Mouse (Mus musculus) MEL-GATA-1-ER (cell line): ENCODE results near the gene Grb10.

Experiments used
- DNase-seq: peaks from one replicate; pipeline ENCODE4 v3.0.0-alpha.2; 2012; ENCODE audit warnings: low read depth; ENCODE audit errors: extremely low read depth

Grb10 gene

DNA sequence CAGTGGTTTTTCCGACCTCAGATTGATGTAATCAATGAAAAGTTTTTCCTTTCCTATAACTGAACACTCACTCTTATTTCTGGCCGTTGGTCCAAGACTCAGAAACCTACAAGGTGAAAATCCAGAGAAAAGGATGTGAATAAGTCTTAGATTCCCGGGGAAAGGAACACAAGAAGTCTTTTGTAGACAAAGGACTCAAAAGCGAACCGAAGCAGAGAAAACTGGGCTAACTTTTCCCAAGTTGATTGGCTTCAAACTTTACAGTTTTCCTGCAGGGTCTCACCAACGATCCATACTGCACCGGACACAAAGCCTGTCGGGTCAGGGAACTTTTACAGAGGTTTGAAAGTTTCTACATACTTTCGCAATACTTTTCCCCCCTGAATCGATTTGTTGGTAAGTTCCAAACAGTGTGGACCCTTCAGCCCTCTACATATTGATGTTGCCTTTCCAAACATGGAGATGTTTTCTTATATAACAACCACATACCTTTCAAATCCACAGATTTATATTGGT lies at the start of gene Grb10:
Grb10 (minus strand) TSS at position 214 of the 516 bp plus-strand sequence.
- no peak for DNase-seq

DNA sequence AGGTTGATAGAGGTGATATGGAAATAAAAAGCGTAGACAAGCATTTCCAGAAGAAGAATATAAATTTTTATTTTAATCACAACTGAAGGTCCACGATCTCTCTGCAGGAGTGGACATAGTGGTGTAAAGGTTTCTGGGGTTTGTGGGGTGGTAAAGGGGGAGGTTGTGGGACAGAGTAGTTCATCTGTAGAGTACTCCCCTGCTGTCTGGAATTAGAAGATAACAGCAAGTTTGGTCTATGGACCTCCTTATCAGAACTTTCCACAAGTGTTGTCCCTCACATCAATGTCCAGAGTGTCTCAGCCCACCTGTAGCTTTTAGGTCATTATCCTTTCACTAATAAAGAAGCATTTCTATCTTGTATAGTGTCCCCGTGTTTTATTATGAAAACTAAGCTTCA lies 43.2 kb upstream of the Grb10 start:
- no peak for DNase-seq

GRCm38 (mm10) chr11:12079231-12079630 lies 40.7 kb upstream of the Grb10 start:
- DNase-seq = no peak

GRCm38 (mm10) chr11:12075449-12075848 lies 37.0 kb upstream of the Grb10 start:
- DNase-seq = no peak

GRCm38 (mm10) chr11:12073394-12074226 lies 35.1 kb upstream of the Grb10 start:
- DNase-seq = no peak

- DNase-seq = no peak
Observed at GRCm38 (mm10) chr11:12072322-12072721, 33.8 kb upstream of the Grb10 start.

GRCm38 (mm10) chr11:12059005-12059404 lies 20.5 kb upstream of the Grb10 start:
- DNase-seq = no peak

- DNase-seq = no peak
Observed at GRCm38 (mm10) chr11:12048547-12049327, 10.3 kb upstream of the Grb10 start.

DNA sequence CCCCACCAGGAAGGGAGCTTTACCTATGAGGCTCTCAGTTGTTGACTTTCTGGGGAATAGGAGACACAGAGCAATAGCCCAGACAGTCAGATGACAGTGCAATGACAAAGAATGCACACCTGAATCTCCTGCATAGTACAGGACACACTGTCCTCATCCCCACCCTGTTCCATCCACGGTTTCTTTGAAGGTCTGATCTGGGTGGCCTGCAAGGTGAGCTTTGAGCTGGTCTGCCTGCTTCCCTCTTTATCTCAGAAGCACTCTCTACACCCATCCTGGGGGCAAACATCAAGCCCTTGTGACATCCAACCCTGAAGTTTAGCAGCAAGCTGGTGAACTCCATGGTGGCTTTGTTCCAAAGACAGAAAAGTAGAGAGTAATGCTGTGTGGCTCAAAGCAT lies 9.7 kb upstream of the Grb10 start:
- no peak for DNase-seq

DNA sequence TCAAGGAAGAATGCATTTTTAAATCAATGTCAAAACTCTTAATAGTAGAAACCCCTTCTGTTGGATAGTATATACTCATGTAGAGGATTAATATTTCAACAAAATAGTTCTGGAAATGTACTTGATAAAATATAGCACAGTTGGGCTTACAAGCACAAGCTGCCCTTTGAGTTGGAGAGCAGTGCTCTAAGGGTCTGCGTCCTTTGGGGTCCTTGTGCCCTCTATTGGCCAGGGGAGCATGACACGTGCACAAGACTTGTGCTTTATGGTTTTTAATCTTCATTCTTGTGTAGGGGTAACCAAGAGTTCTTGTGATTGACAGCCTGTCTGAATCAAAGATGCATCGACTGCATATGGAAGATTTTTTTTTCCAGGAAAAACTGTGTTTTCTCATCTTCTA lies 5.8 kb upstream of the Grb10 start:
- DNase-seq = no peak

- no peak for DNase-seq
Observed at GRCm38 (mm10) chr11:12041787-12042186, 3.3 kb upstream of the Grb10 start.

- no peak for DNase-seq
Observed at GRCm38 (mm10) chr11:12041379-12041778, 2.9 kb upstream of the Grb10 start.

GRCm38 (mm10) chr11:12040391-12040790 lies 1.9 kb upstream of the Grb10 start:
- DNase-seq = no peak

- DNase-seq = no peak
Observed at GRCm38 (mm10) chr11:12039748-12040147, 1.3 kb upstream of the Grb10 start.

DNA sequence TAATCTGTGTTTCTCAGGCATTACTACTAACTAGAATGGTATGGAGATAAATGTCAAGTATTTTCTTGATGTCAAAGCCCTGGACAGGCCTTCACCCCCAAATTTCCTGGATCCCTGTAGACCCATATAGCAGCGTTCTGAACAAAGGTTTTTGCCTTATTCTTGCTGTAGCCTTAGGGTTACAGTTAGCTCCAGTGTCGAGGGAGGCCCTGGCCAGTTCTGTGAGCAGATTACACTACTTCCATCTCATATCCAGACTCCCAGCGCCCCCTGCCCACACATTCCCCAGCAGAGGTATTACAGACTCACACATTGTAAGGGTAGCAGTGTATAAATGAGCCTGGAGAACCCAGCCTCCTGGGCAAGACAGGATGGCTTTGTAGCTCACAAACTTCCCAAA lies 615 bp upstream of the Grb10 start:
- DNase-seq = no peak

GRCm38 (mm10) chr11:12037689-12038469 lies 604 bp downstream of the Grb10 start:
- DNase-seq = no peak

DNA sequence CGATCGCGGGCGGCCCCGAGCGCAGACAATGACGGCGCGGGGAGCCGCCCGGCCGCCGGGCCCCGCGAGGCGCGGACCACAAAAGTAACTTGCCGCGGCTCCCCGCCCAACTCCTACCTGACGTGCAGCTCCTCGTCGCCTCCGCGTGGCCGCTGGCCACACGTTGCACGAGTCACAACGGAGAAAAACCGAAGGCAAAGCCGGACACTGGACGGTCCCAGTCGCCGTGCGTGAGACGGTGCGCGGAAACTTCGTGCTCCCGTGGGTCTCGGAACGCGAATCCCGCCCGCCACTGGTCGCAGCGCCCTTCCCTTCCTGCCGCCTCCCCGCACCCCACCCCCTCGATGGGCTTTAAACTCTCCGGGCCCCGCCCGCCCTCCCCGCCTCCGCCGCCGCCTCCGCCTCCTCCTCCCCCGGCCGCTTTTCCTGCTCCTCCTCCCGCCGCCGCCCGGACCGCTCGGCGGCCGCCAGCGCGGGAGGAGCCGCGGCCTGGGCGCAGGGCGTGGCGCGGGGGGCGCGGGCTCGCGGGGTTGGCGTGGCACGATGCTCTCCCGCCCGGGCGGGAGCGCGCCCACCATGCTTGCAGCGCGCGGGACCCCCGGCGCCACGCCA lies 1.3 kb downstream of the Grb10 start:
- DNase-seq = no peak

DNA sequence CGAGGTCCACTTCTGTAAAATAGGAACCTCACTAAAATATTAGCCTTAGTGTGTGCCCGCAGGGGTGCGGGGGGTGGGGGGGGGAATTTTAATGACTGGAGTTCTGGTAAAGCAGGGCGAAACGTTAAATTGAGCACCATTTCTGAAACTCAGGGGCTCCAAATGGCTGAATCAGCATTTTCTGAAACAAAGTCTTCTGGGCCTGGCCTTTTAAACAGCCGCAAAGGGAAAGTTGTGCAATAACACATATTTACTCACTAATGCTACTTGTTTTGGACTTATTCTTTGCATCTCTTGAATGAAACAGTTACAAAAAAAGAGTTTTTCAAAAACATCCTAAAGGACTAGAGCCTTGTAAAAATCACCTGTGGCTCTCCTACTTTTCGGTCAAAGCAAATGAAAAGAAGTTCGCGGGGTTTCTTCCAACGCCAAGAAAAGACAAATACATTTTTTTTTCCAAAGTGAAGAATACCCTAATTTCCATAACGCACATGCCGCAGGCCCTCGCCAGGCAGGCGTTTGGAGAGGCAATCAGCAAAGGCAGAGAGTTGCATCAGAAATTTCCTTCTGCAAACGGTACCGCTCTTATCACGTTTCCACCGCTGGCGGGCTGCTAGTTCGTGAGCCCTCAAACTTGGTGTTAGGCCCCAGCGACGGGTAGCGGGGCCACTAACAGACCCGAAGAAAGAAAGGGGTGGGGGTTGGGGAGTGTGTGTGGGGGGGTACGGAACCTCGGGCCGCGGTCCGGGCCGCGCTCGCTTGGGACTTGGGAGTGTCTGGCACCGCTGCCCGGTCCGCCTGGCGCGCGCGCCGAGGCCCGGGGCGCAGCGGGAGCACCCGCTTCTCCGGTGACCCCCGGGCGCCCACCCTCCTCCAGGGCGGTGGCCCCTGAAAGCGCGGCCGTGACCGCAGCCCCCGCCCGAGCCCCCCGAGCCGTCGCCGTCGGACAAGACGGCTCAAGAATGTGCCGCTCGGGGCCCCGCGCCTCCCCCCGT lies 2.3 kb downstream of the Grb10 start:
- DNase-seq = no peak

- DNase-seq = no peak
Observed at GRCm38 (mm10) chr11:12035324-12035723, 3.2 kb downstream of the Grb10 start.

DNA sequence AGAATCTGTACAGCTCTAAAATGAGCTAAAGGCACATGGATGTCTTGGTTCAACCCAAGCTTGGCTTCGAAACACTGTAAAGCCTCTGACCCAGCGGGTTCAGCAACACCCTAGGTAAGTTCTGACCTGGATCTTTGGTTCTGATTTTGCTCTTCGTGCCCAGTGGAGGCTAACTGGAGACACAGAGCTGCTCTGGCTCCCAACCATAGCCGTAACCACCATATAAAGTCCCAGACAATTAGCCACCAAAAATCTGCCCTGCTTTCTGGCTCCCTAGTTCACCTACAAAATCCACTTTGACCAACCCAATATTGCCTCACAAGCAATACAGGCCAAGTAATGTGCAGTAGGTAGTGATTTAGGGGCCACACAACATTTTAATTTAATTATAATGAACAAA lies 3.7 kb downstream of the Grb10 start:
- DNase-seq = no peak
